Mouse (Mus musculus) thymus, adult 2 months (tissue): ENCODE measurements at regions not wholly inside any gene's neighbourhood (a gene's known extent, or its start where the extent isn't known, plus 50 kb on each side); places are given as distances from the start of the nearest gene placed in this dataset.

ENCODE experiments used
- CTCF ChIP-seq: fragments of 200-500 bp; IDR thresholded peaks from 2 replicates; pipeline ENCODE4 v1.5.1; 2012; ENCODE audit warnings: mild to moderate bottlenecking, control low read depth, low read length, moderate library complexity, borderline replicate concordance; ENCODE audit not compliant: control insufficient read depth, poor library complexity, insufficient read depth; ENCODE audit errors: extremely low read depth
- POLR2A ChIP-seq: fragments of 200-500 bp; IDR thresholded peaks from 2 replicates; pipeline ENCODE4 v1.6.1; 2012; ENCODE audit warnings: mild to moderate bottlenecking, low read length, control low read depth, moderate library complexity; ENCODE audit not compliant: control insufficient read depth, poor library complexity, insufficient read depth; ENCODE audit errors: extremely low read depth

DNA sequence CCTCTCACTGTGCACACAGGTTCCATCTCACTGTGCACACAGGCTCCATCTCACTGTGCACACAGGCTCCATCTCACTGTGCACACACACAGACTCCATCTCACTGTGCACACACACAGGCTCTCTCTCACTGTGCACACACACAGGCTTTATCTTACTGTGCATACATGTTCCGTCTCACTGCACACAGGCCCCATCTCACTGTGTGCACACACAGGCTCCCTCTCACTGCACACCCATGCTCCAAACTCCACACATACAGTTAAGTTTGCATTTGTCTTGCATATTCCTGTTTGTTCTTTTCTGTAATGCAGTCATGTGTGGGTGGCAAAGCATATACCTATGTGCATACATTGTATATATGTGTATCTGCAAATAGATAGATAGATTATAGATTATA is 57.6 kb upstream of the Sox5 start:
- no peak for TF ChIP-seq POLR2A
- no peak for TF ChIP-seq CTCF
